Mouse (Mus musculus) cerebellum, adult 2 months (tissue): ENCODE measurements around the gene Prr5l.

Experiments used
- CTCF ChIP-seq: fragments of 200-500 bp; IDR thresholded peaks from 2 replicates; pipeline ENCODE4 v1.5.1; 2011; ENCODE audit warnings: low read depth, mild to moderate bottlenecking, control low read depth, low read length, moderate library complexity, borderline replicate concordance; ENCODE audit not compliant: insufficient read depth
- POLR2A ChIP-seq: fragments of 200-500 bp; IDR thresholded peaks from 2 replicates; pipeline ENCODE4 v1.6.1; 2011; ENCODE audit warnings: low read length, control low read depth, borderline replicate concordance; ENCODE audit not compliant: insufficient read depth

GRCm38 (mm10) chr2:101827626-101828025 is 55.2 kb downstream of the Prr5l start:
- TF ChIP-seq POLR2A (no peak), CTCF (no peak)
